Mouse (Mus musculus) bone marrow, adult 2 months (tissue): Measurements from ENCODE around the gene Dpep1.

Experiments
- CTCF ChIP-seq: fragments of 200-500 bp; IDR thresholded peaks from 2 replicates; pipeline ENCODE4 v1.5.1; 2011; ENCODE audit warnings: low read length, control low read depth; ENCODE audit not compliant: control insufficient read depth, insufficient read depth
- POLR2A ChIP-seq: fragments of 200-500 bp; IDR thresholded peaks from 2 replicates; pipeline ENCODE4 v1.6.1; 2011; ENCODE audit warnings: low read depth, mild to moderate bottlenecking, control low read depth, low read length, borderline replicate concordance; ENCODE audit not compliant: control insufficient read depth

- TF ChIP-seq CTCF = no peak
- TF ChIP-seq POLR2A = no peak
These were observed 29.8 kb upstream of the Dpep1 start for GRCm38 (mm10) chr8:123156070-123156773.
